Comparison of ENCODE assay signal across 26 mouse cellular contexts in the genomic region with DNA sequence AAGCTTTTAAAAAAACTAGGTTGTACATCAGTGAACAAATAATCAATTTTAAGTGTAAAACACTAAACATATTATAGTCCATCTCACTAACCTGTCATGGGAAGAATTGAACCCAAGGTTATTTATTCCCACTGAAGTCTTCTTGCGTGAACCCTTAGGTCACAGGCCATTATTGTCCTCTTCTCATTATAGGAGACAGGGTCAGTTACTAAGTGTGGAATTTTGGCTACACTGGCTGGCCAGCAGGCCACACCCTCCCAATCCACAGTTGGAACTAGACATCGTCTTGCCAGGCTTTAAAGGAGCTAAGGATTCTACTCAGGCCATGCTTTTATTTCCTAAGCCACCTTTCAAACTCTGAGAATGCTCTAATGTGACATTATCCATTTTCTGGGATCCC.
"Had no signal": no experiment of that assay in that cellular context is flagged by ENCODE, and none has a peak within 500 bp of the region (broad histone marks: within the 10 kb centered on the region; RNA-seq: fewer than 3 reads in every experiment).

No protein-coding gene starts in this region.

- H3K27ac ChIP-seq: gastrocnemius, adult 2 months; heart, embryonic 10.5 days; hindbrain, embryonic 10.5 days; hindbrain, embryonic 12.5 days; hindbrain, embryonic 14.5 days; intestine, embryonic 15.5 days; layer of hippocampus, adult 2 months; left cerebral cortex, adult 2 months; limb, embryonic 10.5 days; limb, embryonic 12.5 days; liver, embryonic 13.5 days had no signal

- H3K9ac ChIP-seq: heart, embryonic 12.5 days; hindbrain, embryonic 12.5 days; hindbrain, embryonic 14.5 days; intestine, embryonic 15.5 days; limb, embryonic 12.5 days; liver, embryonic 13.5 days had no signal

- DNase-seq: gastrocnemius, adult 2 months; gastrocnemius, postnatal 10 days; gastrocnemius, postnatal 25 days; heart, adult 18-20 months; heart, postnatal 10 days; heart, postnatal 4 days; kidney, adult 18-20 months; kidney, adult 8-10 months; kidney, postnatal 10 days; kidney, postnatal 25 days; kidney, postnatal 4 days; liver; liver, embryonic 13.5 days had no signal

- ATAC-seq: hindbrain, embryonic 16.5 days; intestine, embryonic 15.5 days; intestine, postnatal 0 days had no signal

- H3K27me3 ChIP-seq: heart, embryonic 12.5 days; hindbrain, embryonic 12.5 days; intestine, embryonic 15.5 days; limb, embryonic 12.5 days; liver, embryonic 13.5 days had no signal

- H3K9me3 ChIP-seq: heart, embryonic 10.5 days; heart, embryonic 12.5 days; hindbrain, embryonic 10.5 days; hindbrain, embryonic 12.5 days; intestine, embryonic 15.5 days; limb, embryonic 10.5 days; limb, embryonic 12.5 days; liver, embryonic 13.5 days had no signal

- H3K4me3 ChIP-seq: gastrocnemius, adult 2 months; heart, embryonic 10.5 days; heart, embryonic 12.5 days; hindbrain, embryonic 10.5 days; hindbrain, embryonic 12.5 days; intestine, embryonic 15.5 days; layer of hippocampus, adult 2 months; left cerebral cortex, adult 2 months; limb, embryonic 10.5 days; limb, embryonic 12.5 days; liver, embryonic 13.5 days had no signal

- H3K4me2 ChIP-seq: heart, embryonic 12.5 days; hindbrain, embryonic 12.5 days; hindbrain, embryonic 14.5 days; intestine, embryonic 15.5 days; limb, embryonic 12.5 days; liver, embryonic 11.5 days; liver, embryonic 13.5 days had no signal
